Mouse (Mus musculus) testis, postnatal 14 days (tissue): ENCODE results near the gene Schip1.

Experiments used
- DNase-seq: peaks from one replicate; pipeline ENCODE4 v3.0.0; 2021; ENCODE audit warnings: low spot score

Schip1 gene

GRCm38 (mm10) chr3:68130386-68130785 is 65.8 kb downstream of the Schip1 start:
- DNase-seq: no peak

- no peak for DNase-seq
Measured at GRCm38 (mm10) chr3:68138833-68139627, 74.4 kb downstream of the Schip1 start.

- no peak for DNase-seq
Measured at GRCm38 (mm10) chr3:68150688-68151087, 86.1 kb downstream of the Schip1 start.

- no peak for DNase-seq
Measured at GRCm38 (mm10) chr3:68160175-68160574, 95.6 kb downstream of the Schip1 start.

GRCm38 (mm10) chr3:68160760-68161159 is 96.2 kb downstream of the Schip1 start:
- no peak for DNase-seq

- DNase-seq: no peak
Measured at GRCm38 (mm10) chr3:68178248-68178647, 113.6 kb downstream of the Schip1 start.

- DNase-seq: no peak
Measured at GRCm38 (mm10) chr3:68187471-68187870, 122.9 kb downstream of the Schip1 start.

- no peak for DNase-seq
Measured at GRCm38 (mm10) chr3:68189100-68189499, 124.5 kb downstream of the Schip1 start.

GRCm38 (mm10) chr3:68196933-68197332 is 132.3 kb downstream of the Schip1 start:
- no peak for DNase-seq

GRCm38 (mm10) chr3:68201214-68201613 is 136.6 kb downstream of the Schip1 start:
- no peak for DNase-seq

GRCm38 (mm10) chr3:68202162-68202902 is 137.7 kb downstream of the Schip1 start:
- no peak for DNase-seq

- no peak for DNase-seq
Measured at GRCm38 (mm10) chr3:68203934-68204467, 139.4 kb downstream of the Schip1 start.

- DNase-seq: no peak
Measured at GRCm38 (mm10) chr3:68210422-68210821, 145.8 kb downstream of the Schip1 start.

- no peak for DNase-seq
Measured at GRCm38 (mm10) chr3:68221452-68221851, 156.8 kb downstream of the Schip1 start.

GRCm38 (mm10) chr3:68239887-68240286 is 175.3 kb downstream of the Schip1 start:
- DNase-seq: no peak

- no peak for DNase-seq
Measured at GRCm38 (mm10) chr3:68243239-68243638, 178.6 kb downstream of the Schip1 start.

- no peak for DNase-seq
Measured at GRCm38 (mm10) chr3:68246154-68246553, 181.6 kb downstream of the Schip1 start.

GRCm38 (mm10) chr3:68250589-68250988 is 186.0 kb downstream of the Schip1 start:
- DNase-seq: no peak

GRCm38 (mm10) chr3:68252335-68252734 is 187.7 kb downstream of the Schip1 start:
- DNase-seq: no peak

- DNase-seq: no peak
Measured at GRCm38 (mm10) chr3:68262304-68262703, 197.7 kb downstream of the Schip1 start.

GRCm38 (mm10) chr3:68267905-68268304 is 203.3 kb downstream of the Schip1 start:
- no peak for DNase-seq

GRCm38 (mm10) chr3:68269251-68269650 is 204.6 kb downstream of the Schip1 start:
- DNase-seq: no peak

GRCm38 (mm10) chr3:68270246-68270645 is 205.6 kb downstream of the Schip1 start:
- no peak for DNase-seq
